Mouse (Mus musculus) kidney, adult 2 months (tissue): Measurements from ENCODE around the gene Methig1. TPM values are rescaled to one million over a fixed set of nuclear protein-coding genes. Genes with fewer than 3 reads are reported as not detected.
"Not testable (repeated sequence)": the region's sequence is repeated elsewhere in the genome, so short reads cannot be mapped to it uniquely, and the experiment has no call there.

Experiments
- DNase-seq: peaks from one replicate; pipeline ENCODE4 v3.0.0; 2021
- H3K27ac ChIP-seq: fragments of 200-500 bp; 2 replicates; pipeline ENCODE4 v1.5.1; 2012; ENCODE audit warnings: low read depth, low read length, control low read depth, inconsistent platforms; ENCODE audit not compliant: insufficient read depth
- H3K27me3 ChIP-seq: fragments of 200-500 bp; replicated peaks from 2 replicates; pipeline ENCODE4 v1.6.1; 2012; ENCODE audit warnings: mild to moderate bottlenecking, moderate library complexity, low read length, inconsistent platforms; ENCODE audit not compliant: control insufficient read depth, insufficient read depth
- H3K36me3 ChIP-seq: fragments of 200-500 bp; 2 replicates; pipeline ENCODE4 v1.6.1; 2012; ENCODE audit warnings: mild to moderate bottlenecking, moderate library complexity, low read length, inconsistent platforms; ENCODE audit not compliant: control insufficient read depth, insufficient read depth
- H3K4me1 ChIP-seq: fragments of 200-500 bp; 2 replicates; pipeline ENCODE4 v1.6.1; 2011; ENCODE audit warnings: low read length; ENCODE audit not compliant: control insufficient read depth, insufficient read depth
- H3K4me3 ChIP-seq: fragments of 200-500 bp; 2 replicates; pipeline ENCODE4 v1.5.1; 2011; ENCODE audit warnings: mild to moderate bottlenecking, low read depth, low read length, control low read depth; ENCODE audit not compliant: insufficient read depth
- CTCF ChIP-seq: fragments of 200-500 bp; conservative IDR thresholded peaks from 2 replicates; pipeline ENCODE4 v1.5.1; 2011; ENCODE audit warnings: low read depth, mild to moderate bottlenecking, control low read depth, low read length, moderate library complexity, mixed read lengths; ENCODE audit not compliant: insufficient read depth, insufficient read length
- POLR2A ChIP-seq: fragments of 200-500 bp; IDR thresholded peaks from one replicate; pipeline ENCODE4 v1.6.1; 2011; ENCODE audit warnings: low read depth, low read length, control low read depth
- WGBS: fragments of 180-500 bp; shearing (Covaris S2); methylation state at CpG from one replicate; pipeline ENCODE4 v1.1.7; 2018; 5-methylcytosine and 5-hydroxymethylcytosine counted together
- polyA plus RNA-seq: library from polyadenylated mRNA; depleted of rRNA; stranded (reverse); fragments of >200 nt; gene quantifications from 2 replicates; pipeline ENCODE4 v1.2.3, GENCODE M21; 2012

The Methig1 gene
- polyA plus RNA-seq, 1 experiment: 16.5 TPM

DNA sequence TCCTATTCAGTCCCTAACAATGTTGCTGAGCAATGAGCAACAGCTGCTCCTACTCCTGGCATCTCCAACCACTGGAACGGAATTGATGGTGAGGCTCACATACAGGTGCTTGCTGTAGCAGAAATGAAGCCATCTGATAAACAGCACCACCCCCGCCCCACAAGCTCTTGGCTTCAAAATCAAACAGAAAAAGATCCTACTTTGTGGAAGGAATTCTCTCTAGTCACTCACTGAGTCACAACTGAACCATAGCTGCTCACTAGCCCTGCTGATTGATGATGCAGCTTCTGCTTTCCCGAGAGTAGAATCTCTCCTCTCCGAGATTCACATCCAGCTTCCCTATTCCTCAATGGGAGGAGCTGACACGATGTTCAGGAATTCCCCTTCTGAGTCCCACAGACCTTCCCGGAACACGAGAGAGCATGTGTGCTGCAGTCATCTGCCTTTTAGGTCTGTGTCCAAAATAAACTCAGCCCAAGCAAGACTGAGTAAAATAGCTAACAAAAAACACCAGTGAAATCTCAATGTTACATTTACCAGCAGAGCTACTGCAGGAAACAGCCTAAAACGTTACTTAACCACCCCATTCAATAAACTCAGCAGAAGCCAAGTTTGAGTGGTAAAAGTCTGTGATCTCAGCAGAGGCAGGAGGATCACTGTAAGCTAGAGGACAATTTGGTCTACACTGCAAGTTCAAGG, 68.3 kb downstream of the Methig1 start:
- WGBS: 13% methylated on average over 8 of the region's 8 CpGs
- H3K27me3 ChIP-seq: no peaks in the 10 kb centered on the region
- DNase-seq: peak; percentile 49
- peak overlapping the region; percentile 69 for H3K27ac ChIP-seq
- H3K4me3 ChIP-seq: peak overlapping the region; percentile 3
- TF ChIP-seq CTCF (no peak), POLR2A (no peak)
- no peaks in the 10 kb centered on the region for H3K36me3 ChIP-seq
- H3K4me1 ChIP-seq: peaks cover 39% of the 10 kb centered on the region

DNA sequence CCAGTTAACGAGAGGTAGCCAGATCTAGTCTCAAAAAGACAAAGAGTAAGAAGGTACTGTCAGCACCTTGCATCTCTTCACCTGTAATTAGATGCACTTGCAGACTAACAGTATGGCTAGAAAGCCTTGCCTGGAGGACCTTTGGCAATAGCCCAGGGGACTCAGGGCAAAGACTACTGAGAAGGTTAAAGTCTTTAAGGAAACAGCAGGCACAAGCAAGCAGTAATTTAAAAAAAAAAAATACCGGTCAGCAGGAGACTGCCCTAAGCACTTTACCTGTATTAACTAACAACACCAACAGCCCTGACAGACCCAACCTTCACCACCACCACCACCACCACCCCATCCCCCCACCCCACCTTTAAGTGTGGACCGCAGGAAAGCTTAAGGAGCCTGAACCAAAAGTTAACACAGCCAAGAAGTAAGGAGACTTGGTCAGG, 68.8 kb downstream of the Methig1 start, which contains the start of gene Gm5475:
Gene Gm5475 (plus strand): TSS at position 390 of the 440 bp plus-strand sequence.
- WGBS: 20% methylated on average over 3 of the region's 3 CpGs
- H3K4me1 ChIP-seq: peaks cover 35% of the 10 kb centered on the region

DNA sequence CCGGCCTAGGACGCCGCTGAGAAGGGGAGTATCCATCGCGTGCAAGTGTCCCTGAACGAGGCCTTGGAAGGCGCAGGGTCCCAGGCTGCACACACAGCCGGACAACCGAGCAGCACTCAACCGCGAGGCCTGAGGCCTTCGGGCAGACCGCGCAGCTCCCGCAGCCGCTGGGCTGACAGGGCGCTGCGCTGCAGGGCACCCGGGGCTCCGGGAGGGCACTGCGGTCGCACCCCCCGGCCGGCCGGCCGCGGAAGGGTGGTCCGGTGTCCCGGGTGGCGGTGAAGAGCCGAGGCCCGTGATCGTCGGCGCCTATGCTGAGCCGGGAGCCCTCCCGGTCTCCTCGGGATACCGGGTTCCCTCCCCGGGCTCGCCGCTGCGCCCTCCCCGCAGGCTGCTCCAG, 69.5 kb downstream of the Methig1 start:
- TF ChIP-seq CTCF: no peak
- no peak for TF ChIP-seq POLR2A
- Histone ChIP-seq H3K4me1 (peaks cover 32% of the 10 kb centered on the region; the same call in 1 of the 2 replicates), H3K27me3 (no peaks in the 10 kb centered on the region), H3K27ac (peak overlapping the region; percentile 48), H3K36me3 (no peaks in the 10 kb centered on the region), H3K4me3 (peak overlapping the region; percentile 64)
- WGBS: under 1% methylated on average over 44 of the region's 44 CpGs
- peak; percentile 46 for DNase-seq

More for the DNA sequence above, 68.8 kb downstream of the Methig1 start, which contains the start of gene Gm5475:
- peak within 1 kb of the TSS; percentile 64 for H3K4me3 ChIP-seq
- H3K27ac ChIP-seq: peak within 1 kb of the TSS; percentile 69
- peak; percentile 93 for DNase-seq
- not testable (repeated sequence) for H3K36me3 ChIP-seq, H3K27me3 ChIP-seq

DNA sequence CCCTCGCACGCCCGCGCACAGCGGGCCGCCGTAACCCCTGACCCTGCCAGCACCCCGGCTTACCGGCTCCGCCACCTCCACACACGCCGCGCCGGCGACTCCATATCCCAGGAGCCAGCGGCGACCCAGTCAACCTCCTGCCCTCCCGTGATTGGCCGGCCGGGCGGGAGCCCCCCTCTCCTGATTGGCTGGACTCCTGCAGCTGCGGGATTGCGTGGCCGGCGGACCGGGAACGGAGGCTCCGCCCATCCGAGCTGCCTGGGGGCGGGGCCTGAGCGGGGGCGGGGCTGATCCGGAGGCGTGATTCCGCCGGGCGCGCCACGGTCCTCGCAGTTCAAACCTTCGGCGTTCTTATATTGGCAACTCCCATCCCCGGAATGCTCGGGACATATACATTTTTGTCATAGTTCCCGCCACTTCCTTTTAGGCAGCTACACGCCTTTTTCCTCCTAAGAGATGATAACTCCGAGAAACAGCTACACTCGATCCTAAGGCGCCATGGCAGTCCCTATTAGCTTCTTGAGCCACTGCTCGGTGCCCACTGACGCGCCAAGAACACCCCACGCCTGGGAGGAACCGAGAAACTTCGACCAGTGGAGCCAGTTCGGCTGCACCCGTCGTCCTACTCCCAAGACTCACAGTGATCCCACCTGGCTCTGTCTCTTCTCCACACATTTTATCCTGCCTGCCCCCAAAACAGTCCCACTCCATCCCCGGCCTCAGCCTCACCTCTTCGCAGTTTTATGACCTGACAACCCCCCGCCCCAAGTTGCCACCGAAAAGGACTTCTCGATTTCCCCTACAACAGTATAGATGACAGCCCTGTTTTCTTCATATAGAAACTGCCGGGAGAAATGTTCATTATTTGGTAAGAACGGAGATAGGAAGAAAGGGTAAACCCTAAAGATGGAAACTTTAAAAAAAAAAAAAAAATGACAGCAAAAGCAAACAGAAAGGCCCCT, 70.2 kb downstream of the Methig1 start:
- H3K27me3 ChIP-seq: no peaks in the 10 kb centered on the region
- WGBS: 1% methylated on average over 65 of the region's 65 CpGs
- peak overlapping the region; percentile 48 for H3K27ac ChIP-seq
- no peaks in the 10 kb centered on the region for H3K36me3 ChIP-seq
- TF ChIP-seq CTCF (no peak), POLR2A (peak; percentile 82)
- peaks cover 26% of the 10 kb centered on the region; the same call in 1 of the 2 replicates for H3K4me1 ChIP-seq
- peak overlapping the region; percentile 64 for H3K4me3 ChIP-seq
- DNase-seq: peak; percentile 98

DNA sequence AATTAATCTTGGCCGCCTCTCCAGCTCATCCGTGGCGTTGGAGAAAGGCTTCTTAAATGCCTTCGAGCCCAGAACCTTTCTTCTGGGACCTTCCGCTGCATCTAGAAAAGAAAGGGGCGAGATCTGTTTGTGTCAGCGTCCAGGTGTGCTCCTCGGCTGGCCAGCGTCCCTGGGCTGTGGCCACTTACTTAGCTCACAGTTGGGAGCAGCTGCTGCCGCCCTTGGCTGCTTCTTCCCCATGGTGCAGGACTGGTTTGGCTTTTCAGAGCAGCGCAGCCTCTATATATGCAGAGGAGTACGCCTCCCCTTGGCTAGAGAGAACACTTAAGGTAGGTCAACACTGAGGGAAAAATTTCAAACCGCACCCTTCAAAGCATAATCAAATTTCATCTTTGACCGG, 71.0 kb downstream of the Methig1 start:
- DNase-seq: peak; percentile 66
- Histone ChIP-seq H3K36me3 (no peaks in the 10 kb centered on the region), H3K27ac (peak overlapping the region; percentile 71), H3K4me1 (peaks cover 23% of the 10 kb centered on the region; the same call in 1 of the 2 replicates), H3K27me3 (no peaks in the 10 kb centered on the region), H3K4me3 (peak overlapping the region; percentile 8)
- TF ChIP-seq POLR2A: no peak
- no peak for TF ChIP-seq CTCF
- WGBS: 4% methylated on average over 14 of the region's 14 CpGs

DNA sequence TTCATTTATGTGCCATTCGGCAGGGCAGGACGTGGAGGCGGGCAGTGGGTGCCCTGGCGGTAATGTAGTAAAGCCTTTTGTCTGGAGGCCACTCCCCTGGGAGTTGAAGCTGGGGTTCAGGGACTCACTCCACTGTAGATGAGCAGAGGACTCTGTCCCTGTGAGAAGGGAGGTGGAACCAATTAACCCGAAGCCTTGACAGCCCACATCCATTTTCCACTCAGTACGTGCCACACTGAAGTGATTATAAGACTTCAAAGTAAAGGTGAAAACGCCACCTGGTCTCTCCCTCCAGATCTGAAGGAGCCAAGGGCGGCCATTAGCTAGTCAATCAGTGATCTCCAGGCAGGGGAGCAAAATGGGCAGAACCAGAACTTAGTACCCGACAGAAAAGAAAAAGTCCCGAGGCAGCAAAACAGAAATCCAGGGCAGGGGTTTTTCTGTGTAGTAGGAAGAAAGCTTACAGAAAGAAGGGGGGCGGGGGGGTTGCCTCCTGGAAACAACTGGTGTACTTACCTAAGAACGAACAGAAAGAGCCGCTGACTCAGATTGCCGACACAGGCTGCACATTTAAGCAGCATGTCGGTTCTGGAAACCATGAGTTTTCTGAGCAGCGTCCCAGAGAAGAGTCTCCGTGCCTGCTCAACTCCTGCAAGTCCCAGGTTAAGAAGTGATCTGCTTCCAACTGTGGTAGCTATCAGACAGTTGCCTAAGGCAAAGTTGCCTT, 71.6 kb downstream of the Methig1 start, which contains the start of gene Slc11a2:
Gene Slc11a2 (minus strand): TSS at position 677 of the 727 bp plus-strand sequence.
- 17% methylated on average over 17 of the region's 17 CpGs for WGBS
- Histone ChIP-seq H3K4me1 (peaks cover 20% of the 10 kb centered on the region; the same call in 1 of the 2 replicates), H3K4me3 (peak within 1 kb of the TSS; percentile 8), H3K27me3 (no peaks in the 10 kb centered on the region), H3K27ac (peak within 1 kb of the TSS; percentile 72), H3K36me3 (no peaks in the 10 kb centered on the region)
- no peak for TF ChIP-seq POLR2A
- TF ChIP-seq CTCF: no peak
- peak; percentile 81 for DNase-seq
